Mouse (Mus musculus) CH12.LX (cell line): Measurements from ENCODE around the gene Ppef1. TPM values are rescaled to one million over a fixed set of nuclear protein-coding genes. Genes with fewer than 3 reads are reported as not detected.

Experiments
- DNase-seq: peaks from one replicate; pipeline ENCODE4 v3.0.0-alpha.2; 2013; ENCODE audit errors: extremely low read depth
- H3K27ac ChIP-seq: 2 replicates; pipeline ENCODE4 v1.5.1; 2012; ENCODE audit warnings: low read depth, mild to moderate bottlenecking, control low read depth, moderate library complexity; ENCODE audit not compliant: insufficient read depth
- H3K27me3 ChIP-seq: replicated peaks from 2 replicates; pipeline ENCODE3; 2012; ENCODE audit warnings: inconsistent platforms
- H3K36me3 ChIP-seq, 2 experiments: replicated peaks in 1 of 2; 2 replicates each; pipeline versions ENCODE3 to v1.6.1; 2012; ENCODE audit warnings: inconsistent platforms in 1 of 2, low read length in 1 of 2, mild to moderate bottlenecking in 1 of 2, mixed read lengths in 1 of 2, moderate library complexity in 1 of 2; ENCODE audit not compliant: control insufficient read depth in 1 of 2, insufficient read depth in 1 of 2
- H3K4me1 ChIP-seq, 2 experiments: 2 replicates each; pipeline ENCODE4 v1.6.1; 2012; ENCODE audit warnings: inconsistent platforms in 1 of 2, moderate library complexity in 1 of 2; ENCODE audit not compliant: insufficient read depth in 2 of 2, control insufficient read depth in 1 of 2
- H3K4me2 ChIP-seq: 2 replicates; pipeline ENCODE4 v1.6.1; 2012; ENCODE audit warnings: low read depth, mild to moderate bottlenecking, control low read depth; ENCODE audit not compliant: poor library complexity, insufficient read depth, severe bottlenecking
- H3K4me3 ChIP-seq, 3 experiments: fragments of 150-350 bp in 1 of 3; sonication (generic) in 1 of 3; replicated peaks in 1 of 3; 2 replicates each; pipeline versions ENCODE3 to v1.5.1; 2011 to 2012; ENCODE audit warnings: low read depth in 2 of 3, low read length in 2 of 3, mild to moderate bottlenecking in 2 of 3, moderate library complexity in 2 of 3, control low read depth in 1 of 3, improper control_type of control experiment in 1 of 3, inconsistent platforms in 1 of 3, mixed read lengths in 1 of 3; ENCODE audit not compliant: poor library complexity in 1 of 3
- H3K79me2 ChIP-seq: replicated peaks from 2 replicates; pipeline ENCODE4 v1.6.1; 2012; ENCODE audit warnings: mild to moderate bottlenecking, moderate library complexity; ENCODE audit not compliant: control insufficient read depth, poor library complexity, insufficient read depth, severe bottlenecking; ENCODE audit errors: extremely low read depth
- H3K9ac ChIP-seq: 2 replicates; pipeline ENCODE4 v1.6.1; 2012; ENCODE audit warnings: low read depth, mild to moderate bottlenecking, control low read depth, moderate library complexity; ENCODE audit not compliant: insufficient read depth
- H3K9me3 ChIP-seq: replicated peaks from 2 replicates; pipeline ENCODE3; 2012; ENCODE audit warnings: low read length, inconsistent platforms, mixed read lengths
- BHLHE40 ChIP-seq: IDR thresholded peaks from 2 replicates; pipeline ENCODE4 v1.6.1; 2011; ENCODE audit warnings: mild to moderate bottlenecking, low read depth, low read length, improper control_type of control experiment
- E2F4 ChIP-seq: IDR thresholded peaks from 2 replicates; pipeline ENCODE4 v1.6.1; 2011; ENCODE audit warnings: low read depth, low read length, improper control_type of control experiment; ENCODE audit not compliant: insufficient replicate concordance
- ELF1 ChIP-seq: IDR thresholded peaks from 2 replicates; pipeline ENCODE4 v1.6.1; 2014; ENCODE audit warnings: low read depth, mild to moderate bottlenecking, inconsistent platforms, low read length, improper control_type of control experiment
- EP300 ChIP-seq: IDR thresholded peaks from 2 replicates; pipeline ENCODE4 v1.6.1; 2011; ENCODE audit warnings: low read length, improper control_type of control experiment
- GABPA ChIP-seq: IDR thresholded peaks from 2 replicates; pipeline ENCODE4 v1.6.1; 2012; ENCODE audit warnings: low read depth, low read length, improper control_type of control experiment, inconsistent platforms; ENCODE audit not compliant: insufficient replicate concordance
- JUN ChIP-seq: IDR thresholded peaks from 2 replicates; pipeline ENCODE4 v1.6.1; 2011; ENCODE audit warnings: low read depth, mild to moderate bottlenecking, low read length, improper control_type of control experiment, moderate library complexity; ENCODE audit not compliant: insufficient read depth
- MAFK ChIP-seq: IDR thresholded peaks from 2 replicates; pipeline ENCODE4 v1.6.1; 2011; ENCODE audit warnings: low read length, improper control_type of control experiment; ENCODE audit not compliant: insufficient replicate concordance
- MAX ChIP-seq: IDR thresholded peaks from 2 replicates; pipeline ENCODE4 v1.6.1; 2011; ENCODE audit warnings: low read length, improper control_type of control experiment
- MEF2A ChIP-seq: IDR thresholded peaks from 2 replicates; pipeline ENCODE4 v1.6.1; 2014; ENCODE audit warnings: low read depth, mild to moderate bottlenecking, inconsistent platforms, low read length, improper control_type of control experiment, borderline replicate concordance
- MXI1 ChIP-seq: IDR thresholded peaks from 2 replicates; pipeline ENCODE4 v1.6.1; 2011; ENCODE audit warnings: mild to moderate bottlenecking, low read depth, low read length, improper control_type of control experiment
- MYC ChIP-seq: IDR thresholded peaks from 2 replicates; pipeline ENCODE4 v1.6.1; 2011; ENCODE audit warnings: low read depth, mild to moderate bottlenecking, improper control_type of control experiment, low read length
- PAX5 ChIP-seq: IDR thresholded peaks from 2 replicates; pipeline ENCODE4 v1.6.1; 2012; ENCODE audit warnings: low read length, inconsistent platforms, mixed read lengths
- POLR2AphosphoS2 ChIP-seq: IDR thresholded peaks from 2 replicates; pipeline ENCODE4 v1.6.1; 2011; ENCODE audit warnings: low read depth, low read length, improper control_type of control experiment
- RCOR1 ChIP-seq: conservative IDR thresholded peaks from 2 replicates; pipeline ENCODE4 v1.6.1; 2012; ENCODE audit warnings: low read depth, mild to moderate bottlenecking, inconsistent platforms, low read length, improper control_type of control experiment
- TBP ChIP-seq: conservative IDR thresholded peaks from 2 replicates; pipeline ENCODE4 v1.6.1; 2011; ENCODE audit warnings: low read depth, low read length, improper control_type of control experiment
- USF1 ChIP-seq: IDR thresholded peaks from 2 replicates; pipeline ENCODE4 v1.6.1; 2014; ENCODE audit warnings: low read depth, mild to moderate bottlenecking, inconsistent platforms, low read length, improper control_type of control experiment
- USF2 ChIP-seq: conservative IDR thresholded peaks from 2 replicates; pipeline ENCODE4 v1.6.1; 2011; ENCODE audit warnings: low read depth, low read length, improper control_type of control experiment
- ZC3H11A ChIP-seq: IDR thresholded peaks from 2 replicates; pipeline ENCODE4 v1.6.1; 2012; ENCODE audit warnings: low read depth, mild to moderate bottlenecking, inconsistent platforms, low read length, improper control_type of control experiment
- ZKSCAN1 ChIP-seq: IDR thresholded peaks from 2 replicates; pipeline ENCODE4 v1.6.1; 2012; ENCODE audit warnings: low read depth, inconsistent platforms, low read length, improper control_type of control experiment, borderline replicate concordance
- ZMIZ1 ChIP-seq: IDR thresholded peaks from 2 replicates; pipeline ENCODE4 v1.6.1; 2012; ENCODE audit warnings: low read depth, mild to moderate bottlenecking, inconsistent platforms, low read length, improper control_type of control experiment
- dilution Hi-C: fragments of 300-500 bp; cut with MboI; formaldehyde crosslinking; loops from 2 replicates; pipeline ENCODE4 v1.14.3; 2020; ENCODE audit warnings: low sequenced_read_pairs; ENCODE audit not compliant: extremely low pct_unique_long_range_greater_than_20kb, extremely low pct_ligation_motif_present
- in situ Hi-C: fragments of 300-500 bp; cut with MboI; formaldehyde crosslinking; loops from 3 replicates; pipeline ENCODE4 v1.14.3; 2019; ENCODE audit warnings: low sequenced_read_pairs, low pct_ligation_motif_present, low pct_unique_long_range_greater_than_20kb, mixed read lengths
- polyA plus RNA-seq: library from polyadenylated mRNA; unstranded; fragments of >175 nt; gene quantifications from 2 replicates; pipeline ENCODE4 v1.2.1, GENCODE M21; 2012; ENCODE audit warnings: low read depth; ENCODE audit not compliant: insufficient read length
- total RNA-seq, 2 experiments: library from RNA; depleted of rRNA; stranded (reverse); fragments of 300-350 nt in 1 of 2; fragments of >200 nt in 1 of 2; gene quantifications; 2 replicates each; pipeline ENCODE4 v1.2.3; 2012 to 2014

The Ppef1 gene
- total and polyA plus RNA-seq, 3 experiments, result 0.34 to 2.8 (median 1.5) TPM

DNA sequence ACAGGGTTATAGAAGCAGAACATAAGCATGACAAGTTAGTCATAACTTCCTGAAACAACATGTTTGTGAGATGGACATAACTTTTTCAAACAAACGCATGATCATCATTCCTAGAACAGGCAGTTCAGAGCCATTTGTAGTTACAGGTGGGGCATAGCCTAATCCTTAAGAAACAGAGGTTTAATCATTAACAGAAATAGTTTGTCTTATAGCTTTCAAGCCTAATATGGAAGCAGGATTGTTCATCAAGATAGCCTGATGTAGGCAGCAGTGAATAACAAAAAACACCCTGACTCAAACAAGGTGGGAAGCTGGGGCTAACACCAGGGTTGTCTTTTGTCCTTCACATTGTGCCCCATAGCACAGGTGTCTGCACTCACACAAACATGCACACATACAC lies 132.8 kb downstream of the Ppef1 start:
- H3K9me3 ChIP-seq, result no peaks in the 10 kb centered on the region
- H3K27ac ChIP-seq, result no peak overlapping the region
- dilution Hi-C loops, result no loop called here
- in situ Hi-C loops, result no loop called here
- H3K4me1 ChIP-seq, result peaks cover 28 to 59% of the 10 kb centered on the region in 2 experiments; a peak in 3 of 4 replicates
- H3K4me3 ChIP-seq, result no peak overlapping the region
- H3K4me2 ChIP-seq, result no peak overlapping the region
- H3K79me2 ChIP-seq, result no peaks in the 10 kb centered on the region
- H3K36me3 ChIP-seq, result no peaks in the 10 kb centered on the region
- H3K9ac ChIP-seq, result no peak overlapping the region
- H3K27me3 ChIP-seq, result no peaks in the 10 kb centered on the region
- DNase-seq, result no peak
- TF ChIP-seq ELF1, result no peak
- TF ChIP-seq MAX, result no peak
- TF ChIP-seq EP300, result no peak
- TF ChIP-seq RCOR1, result no peak
- TF ChIP-seq MAFK, result no peak
- no peak for TF ChIP-seq TBP
- TF ChIP-seq USF2, result no peak
- no peak for TF ChIP-seq BHLHE40
- no peak for TF ChIP-seq PAX5
- TF ChIP-seq ZC3H11A, result no peak
- no peak for TF ChIP-seq USF1

DNA sequence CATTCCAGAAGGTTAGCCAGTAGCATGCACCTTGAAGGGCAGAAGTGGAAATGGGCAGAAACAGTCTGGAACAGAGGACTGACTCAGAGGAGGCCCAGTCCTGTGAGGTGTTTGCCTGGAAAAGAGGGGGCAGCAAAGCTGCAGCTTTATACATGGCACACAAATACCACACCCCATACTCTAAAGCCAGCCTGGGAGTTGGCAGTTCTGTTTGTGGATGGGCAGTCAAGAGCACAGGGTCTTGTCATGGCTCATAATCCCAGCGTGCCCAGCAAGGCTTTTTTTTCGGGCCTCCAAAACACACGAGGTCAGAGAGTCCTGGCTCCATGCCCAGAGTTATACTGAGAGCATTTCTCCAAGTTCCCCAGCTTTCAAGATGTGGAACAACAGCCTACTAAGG lies 134.5 kb downstream of the Ppef1 start:
- Histone ChIP-seq H3K4me1 (peaks cover 28 to 63% of the 10 kb centered on the region in 2 experiments; a peak in 3 of 4 replicates), H3K27me3 (no peaks in the 10 kb centered on the region), H3K27ac (no peak overlapping the region), H3K79me2 (no peaks in the 10 kb centered on the region), H3K9ac (no peak overlapping the region), H3K9me3 (no peaks in the 10 kb centered on the region), H3K36me3 (no peaks in the 10 kb centered on the region), H3K4me3 (no peak overlapping the region), H3K4me2 (no peak overlapping the region)
- no peak for DNase-seq
- TF ChIP-seq MEF2A (no peak), MXI1 (no peak), GABPA (no peak), POLR2AphosphoS2 (no peak), ELF1 (no peak), ZMIZ1 (no peak), MAFK (no peak), ZKSCAN1 (no peak), MYC (no peak), JUN (no peak), E2F4 (no peak), USF2 (no peak)
- dilution Hi-C loops, result no loop called here
- in situ Hi-C loops, result no loop called here
